Mouse (Mus musculus) embryo, embryonic 9.5 days (tissue): ENCODE data around the gene Iqcn.

Experiments
- DNase-seq: peaks from one replicate; pipeline ENCODE4 v3.0.0-alpha.2; 2017; ENCODE audit errors: extremely low spot score

Gene Iqcn

GRCm38 (mm10) chr8:70700555-70700922 is 2.7 kb upstream of the Iqcn start:
- DNase-seq = peak; percentile 96

GRCm38 (mm10) chr8:70701048-70701981 is 1.9 kb upstream of the Iqcn start:
- DNase-seq = no peak

GRCm38 (mm10) chr8:70701982-70702841 is 1.0 kb upstream of the Iqcn start:
- DNase-seq = no peak

GRCm38 (mm10) chr8:70702842-70703182 is 445 bp upstream of the Iqcn start:
- no peak for DNase-seq

- DNase-seq = no peak
Measured at GRCm38 (mm10) chr8:70708281-70708680, 5.0 kb downstream of the Iqcn start.

- DNase-seq = no peak
Measured at GRCm38 (mm10) chr8:70709794-70710193, 6.5 kb downstream of the Iqcn start.

GRCm38 (mm10) chr8:70710296-70710695 is 7.0 kb downstream of the Iqcn start:
- no peak for DNase-seq

- no peak for DNase-seq
Measured at GRCm38 (mm10) chr8:70711041-70711440, 7.8 kb downstream of the Iqcn start.

- DNase-seq = no peak
Measured at GRCm38 (mm10) chr8:70713991-70714390, 10.7 kb downstream of the Iqcn start.

- no peak for DNase-seq
Measured at GRCm38 (mm10) chr8:70715086-70715485, 11.8 kb downstream of the Iqcn start.

- no peak for DNase-seq
Measured at GRCm38 (mm10) chr8:70716521-70717400, 13.5 kb downstream of the Iqcn start.

- DNase-seq = no peak
Measured at GRCm38 (mm10) chr8:70718297-70718696, 15.0 kb downstream of the Iqcn start, which contains the start of gene Gm3336. Gene Gm3336, plus strand, starts transcription at chr8:70718543.

GRCm38 (mm10) chr8:70719796-70720270 is 16.6 kb downstream of the Iqcn start:
- DNase-seq = no peak

GRCm38 (mm10) chr8:70720739-70721138 is 17.5 kb downstream of the Iqcn start:
- DNase-seq = peak; percentile 79

GRCm38 (mm10) chr8:70721601-70722000 is 18.3 kb downstream of the Iqcn start:
- DNase-seq = no peak

- no peak for DNase-seq
Measured at GRCm38 (mm10) chr8:70723486-70724210, 20.4 kb downstream of the Iqcn start, which contains the start of gene Pde4c. Gene Pde4c, plus strand, starts transcription at chr8:70723720.

GRCm38 (mm10) chr8:70724216-70724615 is 21.0 kb downstream of the Iqcn start:
- DNase-seq = no peak

GRCm38 (mm10) chr8:70725792-70726447 is 22.7 kb downstream of the Iqcn start:
- peak; percentile 36 for DNase-seq

- DNase-seq = no peak
Measured at GRCm38 (mm10) chr8:70726721-70727120, 23.5 kb downstream of the Iqcn start.

GRCm38 (mm10) chr8:70729808-70730475 is 26.7 kb downstream of the Iqcn start:
- DNase-seq = no peak
